Mouse (Mus musculus): ENCODE data around the gene Map7d1.

The Map7d1 gene

DNA sequence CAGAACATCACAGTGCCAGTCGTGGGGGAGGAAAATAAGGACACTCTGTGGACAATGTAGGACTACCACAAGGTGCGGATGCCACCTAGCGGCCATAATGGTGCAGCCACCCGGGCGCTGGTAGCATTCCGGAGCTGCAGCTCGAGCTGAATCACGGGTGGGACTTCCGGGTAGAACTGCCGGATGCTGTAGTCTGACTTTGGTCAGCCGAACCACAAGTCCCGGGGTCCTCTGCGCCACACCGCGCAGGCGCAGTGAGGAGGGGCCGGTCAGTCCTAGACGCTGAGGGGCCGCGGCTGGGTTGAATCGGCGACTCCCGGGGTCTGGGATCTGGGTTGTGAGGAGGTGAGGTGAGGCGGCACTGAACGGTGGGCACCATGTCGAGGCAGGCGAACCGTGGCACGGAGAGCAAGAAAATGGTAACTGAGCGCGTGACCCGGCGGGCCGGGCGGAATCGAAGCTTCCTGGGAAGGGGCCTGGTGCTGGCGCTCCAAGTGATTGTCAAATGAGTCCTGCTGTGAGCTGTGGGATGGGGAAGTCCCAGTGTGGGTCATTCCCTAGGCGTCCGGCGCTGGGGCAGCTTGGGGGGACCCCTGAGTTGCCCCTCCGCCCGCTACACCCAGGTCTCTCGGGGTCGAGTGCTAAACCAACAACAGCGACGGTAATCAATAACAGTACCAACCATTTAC is 6.1 kb upstream of the Map7d1 start, which contains the start of gene Trappc3:
Gene Trappc3 (plus strand): TSS at position 207 of the 689 bp plus-strand sequence.
- peak; percentile 100 for DNase-seq

DNA sequence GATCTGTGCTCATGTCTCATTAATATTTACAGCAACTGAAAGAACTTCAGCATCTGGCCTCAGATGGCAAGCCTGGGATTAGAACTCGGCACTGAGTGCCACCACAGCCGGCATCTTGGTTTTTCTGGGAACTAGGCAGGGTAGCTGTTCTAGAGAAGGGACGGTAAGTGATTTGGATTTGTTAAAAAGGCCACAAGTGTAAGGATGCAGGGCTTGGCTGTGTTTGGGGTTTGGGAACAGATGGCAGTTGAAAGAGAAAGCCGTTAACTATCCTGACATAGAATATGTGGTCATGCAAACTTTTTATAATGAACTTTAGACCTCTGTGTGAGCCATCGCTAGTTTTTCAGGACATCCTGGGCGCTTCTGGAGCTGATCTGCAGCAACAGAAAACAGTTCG is 5.5 kb upstream of the Map7d1 start:
- no peak for DNase-seq

DNA sequence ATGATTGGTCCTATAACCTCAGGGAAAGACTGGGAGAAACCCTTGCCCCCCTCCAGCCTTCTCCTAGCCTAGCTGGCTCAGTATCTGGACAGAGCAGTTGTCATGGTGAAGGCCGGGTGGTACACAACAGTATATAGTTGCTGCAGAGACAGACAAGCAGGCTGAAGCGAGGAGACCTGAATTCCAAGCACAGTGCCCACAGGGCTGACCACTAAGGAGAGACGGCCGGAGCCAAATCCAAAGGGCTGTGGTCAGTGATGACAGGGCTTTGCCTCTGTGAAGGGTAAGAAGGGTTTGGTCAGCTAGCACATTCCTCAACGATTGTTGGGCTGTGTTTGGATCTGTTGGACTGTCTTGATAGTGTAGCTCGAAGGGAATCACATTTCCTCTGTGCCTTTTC is 5.1 kb upstream of the Map7d1 start:
- peak; percentile 35 for DNase-seq

DNA sequence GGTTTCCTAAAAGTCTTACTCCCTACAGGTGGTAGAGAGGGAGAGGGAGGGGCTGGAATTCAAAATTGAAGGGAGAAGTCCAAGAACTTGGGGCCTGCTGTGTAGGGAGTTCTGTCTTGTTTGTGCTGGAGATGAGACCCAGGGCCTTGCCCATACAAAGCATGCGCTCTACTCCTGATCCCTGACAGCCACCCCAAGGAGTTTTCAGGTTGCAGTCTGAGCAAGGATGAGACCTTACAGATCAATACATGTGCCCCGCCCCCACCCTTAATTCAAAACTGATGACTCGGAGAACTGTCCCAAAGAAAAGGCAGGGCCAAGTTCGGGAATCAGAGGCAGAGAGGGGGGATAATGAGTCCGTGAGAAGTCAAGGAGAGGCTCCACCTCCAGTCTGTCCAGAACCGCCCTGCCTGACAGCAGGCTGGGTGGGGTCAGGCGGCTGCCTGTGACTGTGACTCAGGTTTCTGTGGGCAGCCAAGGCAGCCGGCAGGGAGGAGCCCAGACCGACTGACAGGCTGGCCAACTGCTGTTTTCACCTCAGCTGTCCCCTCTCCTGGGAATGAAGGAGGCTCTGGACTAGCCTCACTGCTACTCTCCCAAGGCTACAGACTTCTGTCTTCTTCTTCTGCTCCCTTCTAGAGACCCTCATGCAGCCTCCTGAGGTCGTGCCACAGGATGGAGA is 4.5 kb upstream of the Map7d1 start:
- peak; percentile 93 for DNase-seq

DNA sequence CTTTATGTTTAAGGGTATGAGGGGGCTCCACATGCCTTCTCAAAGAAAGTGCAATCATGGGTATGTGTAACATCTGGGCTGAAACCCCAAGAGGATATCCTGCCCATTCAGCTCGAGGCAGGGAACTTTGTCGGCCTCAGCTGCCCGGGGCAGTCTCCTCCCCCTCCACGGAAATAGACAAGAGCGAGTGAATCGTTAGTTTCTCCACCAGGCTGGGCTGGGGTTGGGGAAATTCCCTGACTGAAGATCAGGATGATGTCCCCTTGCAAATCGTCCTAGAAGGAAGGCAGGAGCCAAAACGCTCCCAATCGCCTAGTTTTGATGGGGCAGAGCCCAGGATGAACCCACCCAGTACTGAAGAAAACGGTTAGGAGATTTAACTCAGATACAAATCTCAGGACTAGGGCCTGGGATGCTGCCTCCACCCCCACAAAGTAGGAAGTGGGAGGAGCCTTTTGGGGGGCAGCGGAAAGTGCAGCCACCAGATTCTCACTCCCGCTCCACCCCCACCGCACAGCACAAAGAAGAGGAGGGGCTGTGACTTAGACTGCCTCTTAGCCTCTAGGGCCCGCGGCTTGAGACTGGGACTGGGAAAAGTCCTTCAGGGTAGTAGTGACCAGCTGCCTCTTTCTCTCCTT is 3.5 kb upstream of the Map7d1 start:
- peak; percentile 93 for DNase-seq

DNA sequence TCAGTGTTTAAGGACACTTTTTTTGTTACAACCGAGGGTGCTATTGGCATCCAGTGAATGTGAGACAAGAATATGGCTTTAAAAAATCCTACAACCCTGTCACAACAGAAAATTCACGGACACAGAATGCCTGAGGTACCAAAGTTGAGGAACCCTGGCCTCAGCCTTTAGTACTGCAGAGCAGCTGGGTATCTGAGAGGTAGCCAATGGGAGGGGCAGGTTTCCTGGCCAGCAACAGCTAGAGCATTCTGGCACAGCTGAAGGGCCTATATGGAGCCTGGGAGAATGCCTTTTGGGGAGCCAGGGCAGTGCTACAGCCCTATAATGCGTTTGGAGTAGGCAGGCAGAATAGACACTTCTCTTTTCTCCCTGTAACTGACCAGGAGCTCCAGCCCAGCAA is 2.9 kb upstream of the Map7d1 start:
- peak; percentile 51 for DNase-seq

DNA sequence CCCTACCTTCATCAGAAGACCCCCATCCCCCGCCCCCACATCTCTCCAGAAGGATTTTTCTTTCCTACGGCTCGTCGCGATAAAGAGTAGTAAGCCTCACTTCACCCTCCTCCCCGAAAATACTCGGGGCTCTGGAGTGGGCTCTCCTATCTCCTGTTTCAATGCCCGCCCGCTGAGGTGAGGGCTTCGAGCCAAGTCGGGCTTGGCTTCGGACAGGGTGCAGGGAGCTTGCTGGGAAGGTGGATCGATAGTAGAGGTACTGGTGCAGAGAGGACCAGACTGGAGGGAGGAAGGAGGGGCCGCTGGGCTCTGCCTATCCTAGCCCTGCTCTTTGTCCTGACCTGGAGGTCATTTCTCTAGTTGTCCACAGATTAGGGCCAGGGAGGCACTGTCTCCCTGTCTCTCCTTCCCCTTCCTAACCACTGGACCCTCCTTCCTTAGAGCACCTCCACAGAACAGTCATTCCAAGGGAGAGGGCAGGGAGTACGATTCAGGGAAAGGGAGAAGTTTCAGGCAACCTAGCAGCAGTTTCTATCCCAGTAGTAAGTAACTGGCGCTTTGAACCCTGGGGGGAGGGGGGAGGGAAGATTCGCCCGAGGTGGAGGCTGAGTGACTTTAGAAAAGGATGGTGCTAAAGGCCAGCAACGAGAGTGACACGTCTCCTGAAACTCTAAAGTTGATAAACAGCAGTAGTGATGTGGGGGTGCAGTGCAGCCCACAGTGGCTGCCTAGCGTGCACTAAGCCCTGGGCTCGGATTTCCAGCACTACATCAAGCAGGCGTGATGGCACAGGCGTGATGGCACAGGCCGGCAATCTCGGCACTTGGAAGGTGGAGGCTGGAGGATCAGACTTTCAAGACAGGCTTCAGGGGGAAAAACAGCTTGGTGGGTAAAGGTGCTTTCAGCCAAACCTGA is 1.1 kb upstream of the Map7d1 start:
- DNase-seq, result peak; percentile 53

DNA sequence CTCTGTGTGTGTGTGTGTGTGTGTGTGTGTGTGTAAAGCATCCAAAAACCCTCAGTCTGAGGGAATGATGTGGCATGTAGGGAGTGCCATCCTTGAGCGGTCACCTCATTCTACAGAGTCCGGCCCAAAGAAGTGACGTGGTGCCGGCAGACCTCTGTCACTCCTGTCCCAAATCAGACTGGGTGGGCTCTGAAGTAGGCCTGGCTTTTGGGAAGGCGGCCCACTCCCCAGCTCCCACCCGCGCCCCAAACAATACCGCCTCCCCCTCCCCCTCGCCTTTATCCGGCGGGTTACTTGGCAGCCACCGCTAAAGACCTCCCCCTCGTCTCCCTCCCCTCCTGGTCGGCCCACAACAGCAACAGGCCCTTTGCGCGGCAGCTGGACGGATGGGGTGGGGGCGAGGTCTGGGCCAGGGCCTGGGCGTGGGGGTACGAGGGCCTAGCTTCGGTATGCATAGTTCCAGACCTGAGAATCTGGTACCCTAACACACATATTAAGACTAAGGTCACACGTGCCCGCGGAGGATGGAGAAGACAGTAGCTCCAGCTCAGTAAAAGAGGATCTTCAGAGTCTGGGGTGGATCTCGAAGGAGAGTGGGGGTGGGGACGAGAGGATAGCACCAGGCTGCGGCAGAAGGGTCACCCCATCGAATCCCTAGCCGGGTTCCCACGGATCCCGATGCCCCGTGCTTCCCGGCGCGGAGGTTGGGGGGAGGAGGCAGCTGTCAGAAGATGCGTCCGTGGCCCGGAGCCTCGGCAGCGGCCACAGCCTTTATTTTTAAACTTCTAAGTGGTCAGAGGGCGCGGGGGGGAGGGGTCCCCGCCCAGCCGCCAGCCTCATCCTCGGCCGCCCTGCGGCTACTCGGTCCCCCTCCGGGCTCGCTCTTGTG is 786 bp downstream of the Map7d1 start:
- DNase-seq, result peak; percentile 62

DNA sequence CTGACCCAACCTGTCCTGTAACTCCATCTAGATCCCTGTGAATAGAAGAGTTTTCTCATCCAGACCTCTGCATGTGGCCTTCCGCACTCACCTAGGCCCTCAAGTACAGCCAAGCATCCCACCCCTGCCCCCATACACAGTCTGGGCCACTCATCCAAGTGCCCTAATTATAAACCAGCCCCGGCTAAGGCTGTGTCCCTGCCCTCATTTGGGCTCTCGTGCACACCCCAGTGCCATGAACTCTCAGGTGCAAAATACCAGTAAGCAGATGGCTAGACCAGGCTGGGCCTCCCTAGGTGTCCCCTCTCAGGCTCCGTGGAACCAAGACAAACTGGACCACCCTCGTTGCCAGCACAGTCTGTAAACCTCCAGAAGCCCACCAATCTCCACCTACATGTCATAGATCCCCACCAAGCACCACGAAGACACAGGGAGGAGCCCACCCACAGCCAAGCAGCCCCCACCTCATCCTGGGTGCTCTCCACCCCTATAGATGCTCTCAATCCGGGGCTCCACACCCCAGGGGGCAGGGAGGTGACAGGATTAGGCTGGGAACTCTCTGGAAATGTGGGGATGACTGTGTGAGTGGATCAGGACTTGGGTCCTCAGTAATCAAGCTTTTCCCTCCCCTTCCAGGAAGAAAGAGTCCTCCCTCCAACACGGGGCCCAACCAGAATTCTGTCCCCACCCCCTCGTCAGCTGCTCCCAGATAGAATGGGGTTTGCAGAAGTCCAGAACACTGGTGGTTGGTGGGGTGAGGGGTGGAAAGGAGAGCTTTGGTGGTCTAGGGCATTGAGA is 1.6 kb downstream of the Map7d1 start:
- peak; percentile 71 for DNase-seq

DNA sequence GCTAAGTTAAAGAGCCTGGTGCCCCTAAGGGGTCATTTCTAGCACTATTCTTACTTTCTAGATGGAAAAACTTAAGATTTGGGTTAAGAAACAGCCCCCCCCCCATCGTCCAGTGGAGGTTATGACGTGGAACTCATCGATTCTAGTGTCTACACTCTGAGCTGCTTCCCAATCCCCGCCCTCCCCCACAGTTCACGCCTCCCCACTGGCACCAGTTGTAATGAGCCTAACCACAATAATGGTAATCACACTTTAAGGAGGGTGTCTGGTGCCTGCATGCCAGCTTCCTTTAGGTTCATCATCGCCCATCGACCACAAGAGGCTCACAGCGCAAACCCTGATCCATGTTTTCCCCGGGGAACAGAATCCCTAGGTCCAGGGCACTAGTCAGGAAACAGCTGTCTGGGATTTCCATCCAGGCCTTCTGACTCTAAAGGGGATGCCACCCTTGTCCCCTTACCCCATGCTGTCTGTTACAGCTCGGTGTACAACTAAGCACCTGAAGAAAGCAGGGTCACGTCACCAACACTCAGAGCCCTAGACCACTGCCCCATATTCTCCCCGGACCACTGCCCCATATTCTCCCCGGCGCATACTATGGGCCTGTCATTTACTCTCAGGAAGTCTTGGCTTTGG is 2.4 kb downstream of the Map7d1 start:
- DNase-seq, result no peak

DNA sequence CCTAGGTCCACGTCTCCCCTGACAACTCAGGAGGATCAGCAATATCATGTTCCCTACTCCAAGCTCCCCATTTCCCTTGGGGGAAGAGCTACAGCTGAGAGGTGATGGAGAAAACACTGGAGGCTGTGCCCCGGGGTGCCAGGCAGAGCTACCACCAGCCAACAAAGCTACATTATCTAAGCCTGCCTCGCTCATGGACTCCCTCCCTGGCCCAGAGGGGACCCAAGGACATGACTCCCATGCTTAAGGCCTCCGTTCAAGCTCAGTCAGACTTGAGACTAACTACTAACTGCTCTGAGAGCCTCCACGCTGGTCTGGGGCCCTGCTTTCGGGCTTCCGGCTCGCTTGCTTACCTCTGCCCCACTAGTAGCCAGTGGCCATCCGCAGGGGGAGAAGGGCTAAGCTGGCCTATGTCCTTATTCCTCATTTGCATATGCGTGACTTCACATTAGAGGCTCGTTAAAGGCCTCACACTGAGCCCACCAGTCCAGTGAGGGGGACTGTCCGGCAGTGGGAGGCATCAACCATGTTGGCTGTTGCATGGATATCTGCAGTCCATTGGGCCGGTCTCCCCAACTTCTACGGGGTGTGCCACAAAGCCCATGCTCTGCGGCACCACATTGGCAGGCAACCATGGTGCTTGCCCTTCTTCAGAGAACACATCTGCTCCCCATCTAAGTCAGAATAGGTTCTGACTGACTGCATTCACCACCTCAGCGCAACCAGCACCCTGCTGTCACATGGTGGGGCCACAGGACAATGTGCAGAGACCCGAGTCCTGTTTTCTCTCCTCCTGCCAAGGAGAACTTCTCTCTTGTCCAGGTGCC is 3.5 kb downstream of the Map7d1 start:
- DNase-seq, result no peak

DNA sequence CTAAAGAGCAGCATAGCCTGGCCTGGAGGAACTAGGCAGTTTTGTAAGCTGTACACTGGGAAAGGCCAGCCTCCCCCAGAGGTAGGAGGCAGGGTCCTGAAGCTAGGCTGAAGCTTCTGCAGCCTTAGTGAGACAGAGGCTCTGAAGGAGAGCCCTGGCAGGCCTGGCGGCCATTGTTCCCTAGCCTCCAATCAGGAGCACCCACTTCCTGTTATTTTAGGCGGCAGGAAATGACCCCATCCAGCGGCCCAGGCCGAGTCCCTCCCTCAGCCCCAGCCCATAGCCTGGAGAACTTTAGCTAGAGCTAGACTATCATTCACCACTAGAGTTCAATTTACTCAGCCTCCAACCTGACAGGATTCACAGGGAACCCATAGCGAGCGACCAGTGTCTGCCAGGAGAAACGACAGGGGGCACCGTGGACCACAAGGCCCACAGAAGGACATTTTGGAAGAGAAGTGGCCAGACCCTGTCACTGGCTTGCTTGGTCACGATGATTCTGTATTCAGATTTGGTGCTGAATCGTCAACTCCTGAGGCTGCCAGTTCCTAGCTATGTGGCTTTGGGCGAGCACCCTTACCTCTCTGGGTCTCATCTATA is 4.4 kb downstream of the Map7d1 start:
- peak; percentile 82 for DNase-seq

DNA sequence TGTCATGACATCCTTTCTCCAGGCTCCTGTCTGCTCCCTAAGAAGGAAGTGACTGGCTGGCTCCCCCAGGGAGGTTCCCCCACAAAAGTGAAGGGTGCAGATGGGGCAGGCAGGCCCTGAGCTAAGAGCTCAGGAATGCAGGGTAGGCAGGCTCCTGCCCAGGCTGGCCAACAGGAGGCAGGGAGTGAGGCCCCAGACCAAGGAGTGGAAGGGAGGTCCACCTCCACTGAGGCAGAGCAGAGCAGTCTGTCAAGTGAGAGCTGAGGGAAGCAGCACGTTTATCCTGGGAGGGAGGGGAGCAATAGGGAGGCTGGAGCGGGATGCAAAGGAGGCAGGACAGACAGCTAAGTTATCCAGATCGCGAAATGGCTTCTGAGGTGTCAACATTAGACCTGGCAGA is 5.5 kb downstream of the Map7d1 start:
- DNase-seq, result no peak

DNA sequence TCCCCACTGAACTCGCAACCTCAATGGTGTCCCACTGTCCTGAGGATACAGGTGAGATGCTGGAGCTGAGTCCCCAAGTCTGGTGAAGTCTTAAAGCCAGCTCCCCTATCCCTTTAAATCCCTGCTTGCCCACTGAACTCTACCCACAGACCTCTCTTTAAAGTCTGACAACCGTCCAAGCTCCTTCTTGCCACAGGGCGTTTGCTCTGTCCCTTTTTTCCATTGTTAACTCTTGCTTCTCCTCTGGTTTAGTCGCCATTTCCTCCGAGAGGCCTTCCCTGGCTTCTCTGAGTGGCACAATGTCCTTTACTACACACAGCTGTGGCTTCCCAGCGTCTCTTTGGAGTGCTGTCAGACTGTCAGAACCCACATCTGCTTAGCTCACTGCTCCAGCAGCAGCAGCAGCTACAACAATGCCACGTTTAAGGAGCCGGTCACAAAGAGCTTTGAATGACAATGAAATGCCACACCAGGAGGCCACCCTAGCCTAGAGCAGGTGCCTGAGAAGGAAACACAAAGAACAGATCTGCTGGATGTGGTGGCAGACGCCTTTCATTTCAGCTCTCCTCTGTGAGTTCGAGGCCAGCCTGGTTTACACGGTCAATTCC is 7.8 kb downstream of the Map7d1 start:
- no peak for DNase-seq

DNA sequence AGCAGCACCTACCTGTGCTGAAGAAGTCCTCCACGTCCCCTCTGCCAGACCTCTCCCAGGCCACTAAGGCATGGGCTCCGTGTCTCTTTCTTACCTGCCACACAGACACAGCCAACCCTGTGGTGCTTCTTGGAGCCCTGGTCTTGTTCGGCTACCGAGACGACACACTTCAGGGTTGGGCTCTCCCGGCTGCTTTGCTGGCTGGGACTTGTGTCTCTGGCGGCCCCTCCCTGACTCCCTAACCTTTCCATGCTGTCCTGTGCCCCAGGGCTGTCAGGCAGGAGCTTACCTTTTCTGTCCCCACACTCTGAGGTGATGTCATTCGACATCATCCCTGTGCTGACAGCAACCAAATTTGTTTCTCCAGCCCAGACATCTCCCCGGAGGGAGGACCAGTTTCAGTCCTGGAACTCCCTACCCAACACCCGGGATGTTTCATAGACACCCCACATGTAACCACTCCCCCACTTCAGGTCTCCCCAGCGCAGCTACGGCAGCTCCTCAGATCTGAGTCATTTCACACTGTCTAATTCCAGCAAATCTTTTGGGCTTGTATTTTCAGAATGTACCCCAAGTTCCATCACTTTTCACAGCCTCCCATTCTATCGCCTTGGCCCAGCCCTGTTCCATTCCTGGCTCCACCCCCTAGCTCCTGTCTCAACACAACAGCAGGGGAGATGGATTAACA is 9.8 kb downstream of the Map7d1 start:
- DNase-seq, result no peak

DNA sequence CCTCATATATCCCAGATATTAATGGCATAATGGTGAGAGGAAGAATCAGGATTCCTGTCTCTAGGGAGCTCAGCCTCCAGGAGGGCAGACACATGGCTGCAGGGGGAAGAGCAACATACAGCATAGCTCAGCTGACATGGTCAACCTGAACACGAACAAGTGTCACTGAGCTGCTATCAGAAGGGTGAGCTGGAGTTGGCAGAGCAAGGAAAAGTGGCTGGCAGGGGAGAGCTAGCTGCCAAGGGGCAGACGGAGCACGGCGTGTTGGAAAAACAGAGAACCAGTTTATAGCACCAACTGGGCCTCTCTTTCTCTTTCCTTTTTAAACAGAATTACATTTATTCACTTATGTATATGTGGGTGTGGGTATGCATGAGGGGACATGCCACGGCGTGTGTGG is 13.6 kb downstream of the Map7d1 start:
- no peak for DNase-seq

DNA sequence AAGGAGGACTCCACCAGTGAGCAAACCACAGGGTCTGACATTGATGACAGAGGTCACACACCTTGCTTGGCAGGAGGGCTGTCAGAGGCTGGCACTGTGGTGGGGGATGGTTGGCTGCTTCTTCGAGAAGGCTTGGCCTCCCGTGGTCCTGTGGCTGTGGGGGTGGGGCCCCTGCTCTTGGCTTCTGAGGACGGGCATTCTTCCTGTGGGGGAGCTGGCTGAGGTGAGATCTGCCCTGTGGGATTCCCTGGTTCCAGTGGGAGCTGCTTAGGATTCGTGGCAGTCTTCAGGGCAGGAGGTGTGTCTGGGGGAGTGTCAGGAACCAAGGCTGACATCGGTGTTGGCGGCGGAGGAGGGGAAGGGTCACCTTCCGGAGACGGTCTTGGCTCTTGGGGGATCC is 14.2 kb downstream of the Map7d1 start:
- DNase-seq, result no peak

DNA sequence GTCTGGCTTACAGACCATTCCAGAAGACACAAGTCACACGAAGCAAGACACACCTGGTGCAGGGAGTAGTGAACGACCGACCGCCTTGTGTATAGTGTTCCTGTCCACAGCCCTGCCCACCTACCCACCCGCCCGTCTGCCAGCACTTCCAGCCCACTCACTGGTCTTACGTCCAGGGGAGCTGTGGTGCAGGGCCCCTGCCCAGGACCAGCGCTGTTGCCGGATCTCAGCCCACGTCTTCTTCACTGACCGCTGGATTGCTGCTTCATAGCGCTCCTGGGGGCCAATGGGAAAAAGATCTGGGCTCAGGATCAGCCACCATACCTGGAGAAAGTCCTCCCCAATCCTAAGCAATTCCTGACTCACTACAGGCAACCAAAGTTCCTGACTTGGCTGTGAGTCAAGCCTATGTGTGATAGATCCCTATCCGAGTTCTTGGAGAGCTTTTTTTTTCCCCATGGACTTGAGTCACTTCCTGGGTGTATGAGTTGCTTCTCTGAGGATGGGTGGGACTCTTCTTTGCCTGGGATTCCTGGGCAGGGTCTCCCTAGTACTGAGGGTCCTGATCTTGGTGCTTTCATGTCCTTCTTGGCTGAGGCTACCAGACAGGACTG is 16.2 kb downstream of the Map7d1 start:
- DNase-seq, result no peak
